Mouse (Mus musculus): ENCODE results near the gene Sspn. TPM values are rescaled to one million over a fixed set of nuclear protein-coding genes. Genes with fewer than 3 reads are reported as not detected.

Sspn gene
- polyA plus RNA-seq, 1 experiment from 2014 or later: 1.0 TPM

DNA sequence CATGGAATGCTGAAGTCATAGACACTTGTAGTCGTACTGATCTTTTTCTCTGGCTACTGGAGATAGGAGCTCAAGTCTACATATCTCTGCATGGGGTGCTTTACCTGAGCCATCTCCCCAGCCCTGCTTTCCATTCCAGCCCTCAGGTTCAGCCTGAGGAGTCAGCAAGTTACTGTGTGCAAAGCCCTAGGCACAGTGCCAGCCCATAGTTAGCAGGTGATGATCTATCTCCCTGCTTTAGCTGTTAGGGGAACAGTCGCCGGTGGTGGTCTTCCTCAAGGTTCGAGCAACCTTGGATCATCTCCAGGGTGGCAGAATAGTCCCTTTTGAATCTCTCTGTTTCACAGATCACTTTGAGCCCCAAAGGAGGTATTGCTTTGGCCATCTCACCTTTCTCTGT lies 5.1 kb downstream of the Sspn start:
- 78% methylated on average over 4 of the region's 4 CpGs for WGBS (ENCODE audit: insufficient replicate concordance)
- no peaks in the 10 kb centered on the region for H3K4me1 ChIP-seq

DNA sequence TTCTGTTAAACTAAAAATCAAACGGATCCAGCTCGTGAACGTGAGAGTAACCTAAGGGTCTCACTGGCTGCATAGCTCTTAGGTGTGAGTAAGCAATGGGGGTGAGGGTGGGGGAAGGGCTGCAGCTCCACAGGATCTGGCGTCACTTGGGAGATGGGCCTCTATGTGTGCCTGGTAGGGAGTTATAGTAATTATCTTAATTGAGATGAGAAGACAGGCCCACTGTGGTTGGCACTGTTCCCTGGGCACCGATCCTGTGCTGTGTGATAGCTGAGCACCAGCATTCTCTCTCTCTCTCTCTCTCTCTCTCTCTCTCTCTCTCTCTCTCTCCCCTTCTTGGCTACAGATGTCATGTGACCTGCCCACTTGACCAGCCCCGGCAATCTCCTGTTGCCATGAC lies 9.4 kb downstream of the Sspn start:
- Histone ChIP-seq H3K9ac (no peak overlapping the region), H3K4me2 (no peak overlapping the region), H3K4me1 (no peaks in the 10 kb centered on the region), H3K36me3 (no peaks in the 10 kb centered on the region), H3K4me3 (no peak overlapping the region), H3K27me3 (replicated peaks) (no peaks in the 10 kb centered on the region), H3K9me3 (replicated peaks) (no peaks in the 10 kb centered on the region), H3K27ac (no peak overlapping the region)
- ATAC-seq: no peak
- WGBS (ENCODE audit: insufficient replicate concordance): 61% methylated on average over 6 of the region's 6 CpGs

More for the DNA sequence above, 5.1 kb downstream of the Sspn start:
- Histone ChIP-seq H3K4me2 (no peak overlapping the region), H3K9me3 (replicated peaks) (no peaks in the 10 kb centered on the region), H3K9ac (no peak overlapping the region), H3K27me3 (replicated peaks) (no peaks in the 10 kb centered on the region), H3K4me3 (no peak overlapping the region), H3K36me3 (no peaks in the 10 kb centered on the region), H3K27ac (no peak overlapping the region)
- no peak for ATAC-seq

DNA sequence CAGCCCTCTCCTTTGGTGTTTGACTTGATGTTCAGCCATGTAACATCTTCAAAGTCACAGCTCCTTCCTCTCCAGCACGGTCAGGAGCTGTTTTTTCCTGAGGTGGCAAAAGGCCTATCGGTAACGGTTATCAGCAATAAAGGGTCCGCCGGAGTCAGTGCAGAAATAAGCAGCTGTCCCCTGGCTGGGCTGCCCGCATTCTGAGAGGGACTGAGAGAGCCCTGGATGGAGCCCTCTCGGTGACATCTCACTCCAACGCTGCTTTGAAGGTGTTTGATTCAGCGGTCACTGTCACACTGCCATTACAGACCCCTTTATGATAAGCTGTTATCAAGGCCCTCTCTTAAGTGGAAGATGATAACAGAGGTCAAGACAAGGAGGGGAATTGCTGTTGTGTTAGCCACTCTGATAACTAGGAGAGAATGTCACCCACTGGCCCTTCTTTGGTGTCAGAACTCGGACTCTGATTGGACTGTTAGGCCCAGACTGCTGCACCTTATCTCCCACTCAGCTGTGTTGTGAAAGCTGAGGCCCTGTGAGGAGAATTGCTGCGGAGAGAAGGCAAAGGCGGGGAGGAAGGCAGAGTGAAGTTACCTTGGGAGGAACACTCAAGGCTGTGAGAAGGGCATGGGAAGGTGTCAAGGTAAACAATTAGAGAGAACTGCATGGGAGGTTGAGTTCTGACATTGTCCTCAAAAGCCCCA lies 11.0 kb downstream of the Sspn start:
- 34% methylated on average over 12 of the region's 12 CpGs for WGBS (ENCODE audit: insufficient replicate concordance)
- Histone ChIP-seq H3K36me3 (no peaks in the 10 kb centered on the region), H3K27ac (no peak overlapping the region), H3K9ac (no peak overlapping the region), H3K4me2 (no peak overlapping the region), H3K4me1 (no peaks in the 10 kb centered on the region), H3K9me3 (replicated peaks) (no peaks in the 10 kb centered on the region), H3K4me3 (no peak overlapping the region), H3K27me3 (replicated peaks) (no peaks in the 10 kb centered on the region)
- ATAC-seq: no peak

DNA sequence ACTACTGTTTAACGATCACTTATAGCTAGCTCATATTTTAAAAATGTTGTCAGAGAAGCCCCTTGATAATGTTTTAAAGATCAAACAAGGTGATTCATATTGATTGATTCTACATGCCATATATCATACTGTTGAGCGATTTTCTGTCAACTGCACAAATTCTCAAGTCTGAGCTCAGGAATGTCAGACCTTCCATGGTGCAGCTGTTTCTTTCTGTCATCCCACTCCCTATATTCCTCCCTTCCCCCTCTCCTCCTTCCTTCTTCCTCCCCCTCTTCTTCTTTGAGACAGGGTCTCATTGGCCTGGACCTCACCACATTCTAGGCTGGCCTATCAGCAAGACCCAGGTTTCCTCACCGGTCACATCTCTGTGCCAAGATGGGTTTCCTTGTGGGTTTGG lies 12.0 kb downstream of the Sspn start:
- 62% methylated on average over 3 of the region's 3 CpGs for WGBS (ENCODE audit: insufficient replicate concordance)
- no peak overlapping the region for H3K27ac ChIP-seq
- no peak overlapping the region for H3K9ac ChIP-seq
- no peak for ATAC-seq
- no peaks in the 10 kb centered on the region for H3K4me1 ChIP-seq
- H3K27me3 ChIP-seq (replicated peaks): no peaks in the 10 kb centered on the region
- H3K36me3 ChIP-seq: no peaks in the 10 kb centered on the region
- no peaks in the 10 kb centered on the region for H3K9me3 ChIP-seq (replicated peaks)
- H3K4me3 ChIP-seq: no peak overlapping the region
- H3K4me2 ChIP-seq: no peak overlapping the region

DNA sequence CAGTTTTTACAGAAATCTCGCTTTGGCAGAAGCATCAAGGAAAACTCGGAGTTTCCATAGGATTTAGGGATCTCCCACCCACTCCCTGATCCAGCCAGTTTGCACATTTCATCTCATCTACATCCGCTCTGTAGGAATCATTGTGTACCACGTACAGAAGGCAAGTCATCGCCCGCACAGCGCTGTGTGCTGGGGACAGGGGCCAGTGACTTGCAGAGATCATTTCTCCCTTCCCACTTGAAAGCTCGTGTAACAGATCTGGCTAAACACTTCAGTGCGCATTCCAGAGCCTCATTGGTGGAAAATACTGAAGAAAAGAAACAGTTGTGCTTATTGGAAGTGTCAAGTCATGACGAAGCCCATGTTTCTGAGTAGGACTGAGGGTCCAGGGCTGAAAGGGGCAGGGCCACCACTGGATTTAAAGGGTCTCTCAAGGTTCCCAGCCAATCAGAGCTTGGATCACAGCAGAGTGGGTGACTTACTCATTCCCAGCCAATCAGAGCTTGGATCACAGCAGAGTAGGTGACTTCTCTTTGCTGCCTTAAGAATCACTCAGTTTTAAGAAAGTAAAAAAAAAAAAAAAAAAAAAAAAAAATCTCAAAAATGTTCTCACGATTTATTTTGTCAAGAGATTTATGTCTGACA lies 14.4 kb downstream of the Sspn start:
- 71% methylated on average over 11 of the region's 11 CpGs for WGBS (ENCODE audit: insufficient replicate concordance)
- ATAC-seq: no peak
- Histone ChIP-seq H3K4me2 (no peak overlapping the region), H3K36me3 (no peaks in the 10 kb centered on the region), H3K9me3 (replicated peaks) (no peaks in the 10 kb centered on the region), H3K4me3 (no peak overlapping the region), H3K9ac (no peak overlapping the region), H3K27ac (no peak overlapping the region), H3K27me3 (replicated peaks) (no peaks in the 10 kb centered on the region), H3K4me1 (no peaks in the 10 kb centered on the region)

DNA sequence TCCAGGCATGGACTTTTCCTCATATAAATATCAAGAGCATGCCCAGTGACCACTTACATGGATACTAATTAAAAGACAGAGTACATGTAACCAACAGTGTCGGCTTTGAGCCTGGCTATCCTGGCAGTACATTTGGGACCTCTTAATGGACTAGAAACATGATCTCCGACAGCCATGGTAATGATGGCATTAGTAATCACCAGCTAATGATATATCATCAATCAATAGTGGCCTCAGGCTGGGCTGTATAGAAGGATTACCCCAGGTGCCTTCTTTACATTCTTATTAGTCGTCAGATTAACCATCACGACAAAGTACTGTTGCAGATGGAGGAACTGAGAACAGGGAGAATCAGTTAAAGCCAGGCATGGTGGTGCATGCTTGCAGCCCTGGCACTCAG lies 17.6 kb downstream of the Sspn start:
- Histone ChIP-seq H3K27me3 (replicated peaks) (no peaks in the 10 kb centered on the region), H3K4me1 (no peaks in the 10 kb centered on the region), H3K9me3 (replicated peaks) (no peaks in the 10 kb centered on the region), H3K27ac (no peak overlapping the region), H3K36me3 (no peaks in the 10 kb centered on the region), H3K4me3 (no peak overlapping the region), H3K9ac (no peak overlapping the region), H3K4me2 (no peak overlapping the region)
- WGBS (ENCODE audit: insufficient replicate concordance): 42% methylated on average over 4 of the region's 4 CpGs
- no peak for ATAC-seq

DNA sequence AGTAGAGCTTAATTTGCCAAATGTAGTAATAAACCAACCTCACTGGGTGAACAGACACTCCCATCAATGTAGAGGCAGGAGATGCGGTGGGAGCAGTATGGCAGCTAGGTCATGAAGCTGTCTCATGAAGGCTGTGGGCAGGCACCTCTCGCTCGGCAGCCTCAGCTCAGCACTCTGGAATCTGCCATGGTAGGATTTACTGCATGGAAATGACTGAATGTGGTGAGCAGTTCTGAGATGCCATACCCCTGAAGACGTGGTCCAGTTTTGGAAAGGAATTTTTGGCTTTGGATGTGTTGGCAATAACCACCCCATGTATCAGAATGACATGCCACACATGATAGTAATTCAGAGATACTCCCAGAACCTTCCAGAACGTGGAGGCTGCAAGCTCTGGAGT lies 19.2 kb downstream of the Sspn start:
- H3K4me3 ChIP-seq: no peak overlapping the region
- no peaks in the 10 kb centered on the region for H3K4me1 ChIP-seq
- H3K4me2 ChIP-seq: no peak overlapping the region
- H3K36me3 ChIP-seq: no peaks in the 10 kb centered on the region
- H3K9me3 ChIP-seq (replicated peaks): no peaks in the 10 kb centered on the region
- no peak overlapping the region for H3K9ac ChIP-seq
- no peak overlapping the region for H3K27ac ChIP-seq
- no peaks in the 10 kb centered on the region for H3K27me3 ChIP-seq (replicated peaks)
- 58% methylated on average over 5 of the region's 5 CpGs for WGBS (ENCODE audit: insufficient replicate concordance)
- ATAC-seq: no peak

DNA sequence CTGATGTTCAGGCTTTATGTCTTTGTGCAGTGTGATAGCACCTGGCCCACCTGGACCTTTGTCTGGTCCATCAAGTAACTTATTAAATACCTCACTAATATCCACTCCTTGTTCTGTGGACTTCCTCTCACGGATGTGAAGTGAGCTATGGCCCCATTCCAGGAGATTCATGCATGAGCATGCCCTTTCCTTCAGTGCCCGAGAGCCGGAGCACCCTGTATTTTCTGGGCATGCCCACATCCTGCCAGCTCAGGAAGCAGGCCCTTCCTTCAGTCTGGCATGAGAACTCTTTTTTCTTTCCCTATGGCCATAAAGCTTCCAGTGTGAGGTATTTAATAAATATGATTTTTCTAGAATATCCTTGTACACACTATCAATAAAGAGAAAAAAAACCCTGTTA lies 21.2 kb downstream of the Sspn start:
- WGBS (ENCODE audit: insufficient replicate concordance): 68% methylated on average over 3 of the region's 3 CpGs
- no peaks in the 10 kb centered on the region for H3K4me1 ChIP-seq
- H3K9me3 ChIP-seq (replicated peaks): no peaks in the 10 kb centered on the region
- no peak overlapping the region for H3K27ac ChIP-seq
- H3K9ac ChIP-seq: no peak overlapping the region
- H3K36me3 ChIP-seq: no peaks in the 10 kb centered on the region
- no peak overlapping the region for H3K4me3 ChIP-seq
- H3K27me3 ChIP-seq (replicated peaks): no peaks in the 10 kb centered on the region
- no peak for ATAC-seq
- no peak overlapping the region for H3K4me2 ChIP-seq

DNA sequence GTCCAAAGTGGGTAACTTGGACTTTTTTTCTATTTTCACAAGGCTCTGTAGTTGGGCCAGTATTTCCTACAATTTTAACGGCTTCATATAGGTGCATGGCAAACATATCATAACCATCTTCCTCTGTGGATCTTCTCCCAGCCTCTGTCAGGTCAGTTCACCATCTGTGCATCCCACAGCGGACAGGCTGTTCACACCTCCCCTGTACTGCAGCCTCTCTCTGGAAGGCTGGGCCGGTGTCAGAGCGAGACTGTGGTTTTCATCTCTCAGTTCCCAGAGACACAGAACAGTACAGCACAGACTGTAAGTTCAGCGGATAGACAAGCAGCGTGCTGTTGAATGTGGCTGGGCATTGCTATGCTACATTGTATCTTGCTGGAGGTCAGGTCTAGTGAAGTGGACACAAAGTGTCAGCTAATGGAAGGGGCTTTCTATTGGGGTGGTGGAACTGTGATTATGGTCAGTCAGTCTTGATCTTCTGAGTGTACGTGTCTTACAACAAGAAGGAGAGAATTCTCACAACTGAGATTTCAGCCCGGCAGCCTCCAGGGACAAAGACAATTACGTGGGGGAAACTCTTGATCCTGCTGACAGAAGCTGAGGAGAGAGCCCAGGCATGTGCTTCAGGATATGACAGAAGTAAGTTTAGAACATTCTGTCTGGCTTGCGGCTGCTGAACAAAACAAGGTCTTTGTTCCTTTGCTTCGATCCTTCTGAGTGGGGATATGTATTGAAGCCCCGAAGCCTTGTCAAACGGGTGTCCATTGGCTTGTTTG lies 21.9 kb downstream of the Sspn start:
- no peaks in the 10 kb centered on the region for H3K36me3 ChIP-seq

DNA sequence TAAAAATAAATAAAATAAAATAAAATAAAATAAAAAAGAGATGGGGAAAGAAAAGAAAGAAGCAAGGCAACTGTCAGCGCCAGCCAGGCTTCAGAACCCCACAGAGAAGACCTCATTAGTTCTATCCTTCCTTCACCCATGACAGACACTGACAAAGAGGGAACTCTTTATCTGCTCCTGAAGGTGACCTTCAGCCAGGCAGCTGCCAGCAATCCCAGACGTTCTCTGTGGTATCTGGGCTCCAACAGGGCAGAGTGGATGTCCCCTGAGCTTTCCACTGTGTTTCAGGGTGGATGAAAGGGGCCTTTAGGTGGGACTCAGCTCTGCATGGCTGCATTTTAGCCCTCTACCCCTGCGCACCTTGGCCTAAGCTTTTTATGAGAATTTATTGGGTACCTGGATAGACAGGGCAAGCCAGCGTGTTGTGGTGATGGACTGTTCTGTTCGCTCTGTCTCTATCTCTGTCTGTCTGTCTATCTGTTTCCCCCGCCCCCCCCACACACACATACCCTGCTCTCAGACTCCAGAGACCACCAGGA lies 26.1 kb downstream of the Sspn start:
- Histone ChIP-seq H3K27ac (no peak overlapping the region), H3K4me3 (no peak overlapping the region), H3K36me3 (no peaks in the 10 kb centered on the region), H3K27me3 (replicated peaks) (no peaks in the 10 kb centered on the region), H3K4me2 (no peak overlapping the region), H3K9me3 (replicated peaks) (no peaks in the 10 kb centered on the region), H3K9ac (no peak overlapping the region), H3K4me1 (no peaks in the 10 kb centered on the region)
- ATAC-seq: no peak
- WGBS (ENCODE audit: insufficient replicate concordance): 63% methylated on average over 6 of the region's 6 CpGs

More for the DNA sequence above, 21.9 kb downstream of the Sspn start:
- H3K4me3 ChIP-seq: no peak overlapping the region
- H3K27ac ChIP-seq: no peak overlapping the region
- H3K27me3 ChIP-seq (replicated peaks): no peaks in the 10 kb centered on the region
- no peak overlapping the region for H3K4me2 ChIP-seq
- no peak for ATAC-seq
- H3K9me3 ChIP-seq (replicated peaks): no peaks in the 10 kb centered on the region
- 73% methylated on average over 13 of the region's 13 CpGs for WGBS (ENCODE audit: insufficient replicate concordance)
- no peaks in the 10 kb centered on the region for H3K4me1 ChIP-seq
- no peak overlapping the region for H3K9ac ChIP-seq

DNA sequence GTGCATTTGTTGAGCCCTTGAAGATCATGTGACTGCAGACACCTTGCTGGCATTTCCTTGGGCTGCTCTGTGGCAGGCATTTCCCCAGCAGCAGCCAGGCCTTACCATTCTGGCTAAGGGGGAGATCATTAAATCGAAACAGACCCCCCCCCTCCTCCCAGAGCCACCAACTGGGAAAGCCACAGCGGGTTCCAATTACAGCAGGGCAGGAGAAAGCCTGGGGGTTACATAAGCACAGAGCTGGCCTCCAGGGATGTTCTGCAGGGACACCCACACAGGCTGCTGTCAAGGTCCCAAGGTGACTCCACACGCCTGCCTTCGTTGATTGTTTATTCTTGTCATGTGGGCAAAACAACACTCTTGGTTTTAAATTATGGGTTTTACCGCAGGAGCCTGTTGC lies 26.6 kb downstream of the Sspn start:
- no peak for ATAC-seq
- H3K4me2 ChIP-seq: no peak overlapping the region
- no peak overlapping the region for H3K4me3 ChIP-seq
- H3K4me1 ChIP-seq: no peaks in the 10 kb centered on the region
- no peaks in the 10 kb centered on the region for H3K9me3 ChIP-seq (replicated peaks)
- H3K27ac ChIP-seq: no peak overlapping the region
- 58% methylated on average over 5 of the region's 5 CpGs for WGBS (ENCODE audit: insufficient replicate concordance)
- H3K36me3 ChIP-seq: no peaks in the 10 kb centered on the region
- H3K27me3 ChIP-seq (replicated peaks): no peaks in the 10 kb centered on the region
- H3K9ac ChIP-seq: no peak overlapping the region

DNA sequence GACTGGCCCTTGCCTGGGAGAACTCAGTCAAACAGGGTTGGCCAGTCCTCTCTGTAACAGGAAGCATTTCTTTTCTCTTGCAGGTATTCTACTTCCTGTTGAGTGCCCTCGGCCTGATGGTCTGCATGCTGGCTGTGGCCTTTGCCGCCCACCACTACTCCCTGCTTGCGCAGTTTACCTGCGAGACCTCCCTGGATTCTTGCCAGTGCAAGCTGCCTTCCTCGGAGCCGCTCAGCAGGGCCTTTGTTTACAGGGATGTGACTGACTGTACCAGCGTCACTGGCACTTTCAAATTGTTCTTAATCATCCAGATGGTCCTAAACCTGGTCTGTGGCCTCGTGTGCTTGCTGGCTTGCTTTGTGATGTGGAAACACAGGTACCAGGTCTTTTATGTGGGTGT lies 29.6 kb downstream of the Sspn start:
- no peak for ATAC-seq
- H3K36me3 ChIP-seq: no peaks in the 10 kb centered on the region
- no peak overlapping the region for H3K4me3 ChIP-seq
- H3K27ac ChIP-seq: no peak overlapping the region
- no peaks in the 10 kb centered on the region for H3K4me1 ChIP-seq
- H3K9me3 ChIP-seq (replicated peaks): no peaks in the 10 kb centered on the region
- no peak overlapping the region for H3K4me2 ChIP-seq
- H3K9ac ChIP-seq: no peak overlapping the region
- H3K27me3 ChIP-seq (replicated peaks): no peaks in the 10 kb centered on the region
- WGBS (ENCODE audit: insufficient replicate concordance): 64% methylated on average over 8 of the region's 8 CpGs
